Mouse (Mus musculus) kidney, postnatal 36 days (tissue): ENCODE measurements around the gene Hist1h3c.
A peak's percentile ranks its signal among the peaks of the same experiment; 100 is the strongest.
"Not testable (repeated sequence)": the region's sequence is repeated elsewhere in the genome, so short reads cannot be mapped to it uniquely, and the experiment has no call there.

Experiments used
- DNase-seq, 2 experiments: peaks; one replicate each; pipeline ENCODE4 v3.0.0; 2021 to 2022; ENCODE audit warnings: mixed read lengths in 2 of 2

The Hist1h3c gene

GRCm38 (mm10) chr13:23702801-23703200, 42.6 kb downstream of the Hist1h3c start:
- DNase-seq: not testable (repeated sequence)

- DNase-seq: no peak
Measured at GRCm38 (mm10) chr13:23702220-23702619, 43.2 kb downstream of the Hist1h3c start.

- DNase-seq: peak; percentile 79 to 84
Measured at GRCm38 (mm10) chr13:23700786-23701520, 44.4 kb downstream of the Hist1h3c start.

- no peak for DNase-seq
Measured at GRCm38 (mm10) chr13:23699767-23700166, 45.6 kb downstream of the Hist1h3c start.

- no peak for DNase-seq
Measured at GRCm38 (mm10) chr13:23698996-23699395, 46.4 kb downstream of the Hist1h3c start.

GRCm38 (mm10) chr13:23698300-23698693, 47.1 kb downstream of the Hist1h3c start, which contains the start of gene Hist1h4c:
TSS of gene Hist1h4c (minus strand) at chr13:23698454.
- DNase-seq: peak; percentile 97 to 98

- DNase-seq: peak; percentile 52 to 75
Measured at GRCm38 (mm10) chr13:23697491-23698299, 47.7 kb downstream of the Hist1h3c start.

GRCm38 (mm10) chr13:23696061-23696474, 49.3 kb downstream of the Hist1h3c start:
- peak in 1 of 2 experiments; percentile 25 for DNase-seq

- no peak for DNase-seq
Measured at GRCm38 (mm10) chr13:23695514-23695913, 49.9 kb downstream of the Hist1h3c start, which contains the start of gene Hist1h1t. TSS of gene Hist1h1t (plus strand) at chr13:23695814.
